Mouse (Mus musculus): ENCODE measurements at regions not wholly inside any gene's neighbourhood (a gene's known extent, or its start where the extent isn't known, plus 50 kb on each side); places are given as distances from the start of the nearest gene placed in this dataset.
"Not testable (repeated sequence)": the region's sequence is repeated elsewhere in the genome, so short reads cannot be mapped to it uniquely, and the experiment has no call there.

- peak; percentile 37 for DNase-seq (ENCODE audit: low read depth, low spot score)
Measured at GRCm38 (mm10) chr5:28775648-28776359, 308.7 kb upstream of the Shh start.

- peak; percentile 18 for DNase-seq (ENCODE audit: low read depth, low spot score)
Measured at GRCm38 (mm10) chr5:28771796-28772195, 304.7 kb upstream of the Shh start.

DNA sequence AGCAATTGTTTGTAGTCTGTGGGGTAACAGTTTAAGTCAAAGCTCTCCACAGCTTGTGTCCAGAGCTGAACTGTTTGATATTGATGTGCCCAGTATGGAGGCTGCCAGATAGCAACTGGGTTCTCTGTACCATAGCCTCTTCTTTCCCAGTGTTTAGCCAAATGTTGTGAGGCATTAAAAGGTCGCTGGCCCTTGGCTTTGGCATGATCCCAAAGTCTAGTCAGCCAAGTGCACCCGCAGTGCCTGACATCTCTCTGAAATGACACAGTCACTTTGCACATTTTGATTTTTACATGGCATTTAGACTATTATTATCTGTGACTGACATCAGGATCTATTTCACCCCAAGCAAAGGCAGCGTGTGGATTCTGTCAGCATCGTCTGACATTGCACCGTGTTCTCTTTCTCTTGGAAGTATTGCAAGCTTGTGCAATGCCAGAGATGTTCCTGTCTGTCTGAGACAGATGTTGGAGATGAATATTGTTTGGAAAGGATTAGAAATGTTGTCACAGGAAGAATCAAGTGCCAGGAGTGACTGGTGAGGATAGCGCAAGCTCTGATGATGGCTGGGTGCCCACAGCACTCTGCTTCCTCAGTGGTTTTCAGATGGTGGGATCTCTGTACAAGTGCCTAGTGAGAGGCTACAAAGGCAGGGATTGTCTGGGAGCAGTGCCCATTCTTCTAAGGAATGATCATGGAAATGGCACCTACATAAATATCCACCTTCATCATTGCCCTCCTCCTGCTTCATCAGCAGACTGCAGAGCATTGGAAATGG, 289.3 kb upstream of the Shh start:
- DNase-seq (ENCODE audit: low read depth, low spot score) = peak; percentile 38

GRCm38 (mm10) chr5:28751821-28752220, 284.8 kb upstream of the Shh start:
- DNase-seq (ENCODE audit: low read depth, low spot score) = not testable (repeated sequence)

DNA sequence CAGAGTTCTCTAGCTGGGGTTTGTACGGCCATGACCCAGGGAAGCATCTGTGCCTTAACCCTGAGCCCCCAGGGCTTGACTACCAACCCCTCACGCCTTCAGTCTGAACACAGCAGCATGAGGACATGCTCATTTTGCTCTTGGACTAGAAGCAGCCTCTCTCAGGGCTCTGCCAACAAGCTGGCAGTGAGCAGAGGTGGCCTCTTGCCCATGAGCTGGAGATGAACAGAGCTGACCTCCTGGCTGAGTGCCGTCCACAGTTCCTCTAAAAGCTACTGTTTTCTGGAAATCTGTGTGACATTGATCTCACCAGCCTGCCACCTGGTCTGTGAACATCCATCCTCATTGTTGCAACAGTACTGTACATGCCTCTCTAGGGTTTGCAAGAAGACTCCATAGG, 267.7 kb upstream of the Shh start:
- DNase-seq (ENCODE audit: low read depth, low spot score) = peak; percentile 93

- no peak for DNase-seq (ENCODE audit: low read depth, low spot score)
Measured at GRCm38 (mm10) chr5:28722067-28722466, 255.0 kb upstream of the Shh start.

DNA sequence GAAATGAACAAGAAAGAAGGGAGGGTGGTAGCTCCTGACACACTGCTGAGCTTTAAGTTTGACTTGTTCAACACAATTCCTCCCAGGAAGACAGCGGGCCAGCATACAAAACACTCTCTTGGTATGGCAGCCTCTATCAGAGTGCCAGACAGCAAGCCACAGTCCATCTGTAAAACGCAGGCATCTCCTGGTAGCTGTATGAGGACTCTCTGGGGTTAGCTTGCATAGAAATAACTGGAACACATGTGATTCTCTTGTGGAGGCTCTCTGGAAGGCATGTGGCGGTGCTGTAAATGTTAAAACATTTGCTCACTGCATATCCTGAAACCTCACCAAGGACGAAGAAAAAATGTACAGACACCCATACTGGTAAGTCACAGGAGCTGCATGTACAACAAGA, 247.9 kb upstream of the Shh start:
- DNase-seq (ENCODE audit: low read depth, low spot score) = no peak

DNA sequence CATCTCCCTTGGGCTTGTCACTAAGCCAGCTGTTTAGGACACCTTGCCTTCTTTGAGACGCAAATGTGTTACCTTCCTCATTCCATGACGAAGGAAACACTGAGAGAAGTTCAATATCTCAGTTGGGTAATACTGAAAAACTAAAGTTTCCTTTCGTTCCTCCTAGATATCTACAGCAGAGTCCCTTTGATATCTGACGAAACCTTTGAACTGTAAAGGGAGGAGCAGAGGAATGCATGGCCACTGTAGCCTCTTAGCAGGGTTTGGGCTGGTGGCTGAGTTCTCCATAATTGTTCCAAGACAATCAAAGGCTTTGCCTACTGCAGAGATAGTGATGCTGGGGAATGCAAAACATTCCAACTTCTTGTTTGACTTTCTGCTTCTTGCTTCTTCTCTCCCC, 243.5 kb upstream of the Shh start:
- DNase-seq (ENCODE audit: low read depth, low spot score) = no peak

- no peak for DNase-seq (ENCODE audit: low read depth, low spot score)
Measured at GRCm38 (mm10) chr5:28709626-28710025, 242.6 kb upstream of the Shh start.

- peak; percentile 71 for DNase-seq (ENCODE audit: low read depth, low spot score)
Measured at GRCm38 (mm10) chr5:28704359-28704758, 237.3 kb upstream of the Shh start.

DNA sequence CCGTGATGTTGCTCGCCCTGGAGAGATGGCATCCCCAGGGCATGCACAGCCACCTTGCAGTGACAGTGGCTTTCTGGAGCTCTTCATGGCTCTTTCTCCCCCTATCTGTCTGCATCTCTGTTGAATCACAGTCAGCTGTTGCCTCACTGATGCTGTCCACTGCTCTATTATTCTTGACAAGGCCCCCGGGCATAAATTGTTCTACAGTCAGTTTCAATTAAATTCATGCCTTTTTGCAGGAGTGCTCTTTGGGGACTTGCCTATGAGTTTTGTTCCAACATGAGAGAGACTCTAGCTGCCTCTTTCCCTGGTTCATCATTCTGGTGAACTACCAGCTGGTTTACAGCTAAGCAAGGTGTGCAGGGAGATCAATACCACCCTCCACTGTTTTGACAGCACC, 229.9 kb upstream of the Shh start:
- no peak for DNase-seq (ENCODE audit: low read depth, low spot score)

DNA sequence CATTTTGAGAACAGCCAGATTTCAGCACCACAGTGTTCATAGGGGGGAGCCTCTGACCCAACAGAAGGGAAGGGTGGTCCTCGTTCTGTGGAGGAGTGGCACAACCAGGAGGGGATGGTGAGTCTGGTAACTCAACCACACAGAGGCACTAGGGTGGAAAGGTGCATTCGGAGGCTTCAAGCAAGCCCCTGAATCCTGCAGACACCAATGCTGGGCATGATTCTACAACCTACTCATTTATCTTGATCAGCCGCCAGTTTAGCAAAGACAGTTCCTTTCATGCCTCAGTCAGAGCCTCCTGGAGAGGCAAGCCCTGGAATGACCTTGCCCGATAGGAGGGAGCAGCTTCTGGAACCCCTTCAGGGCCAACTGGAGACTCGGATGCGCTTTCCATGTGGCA, 223.1 kb upstream of the Shh start:
- no peak for DNase-seq (ENCODE audit: low read depth, low spot score)

DNA sequence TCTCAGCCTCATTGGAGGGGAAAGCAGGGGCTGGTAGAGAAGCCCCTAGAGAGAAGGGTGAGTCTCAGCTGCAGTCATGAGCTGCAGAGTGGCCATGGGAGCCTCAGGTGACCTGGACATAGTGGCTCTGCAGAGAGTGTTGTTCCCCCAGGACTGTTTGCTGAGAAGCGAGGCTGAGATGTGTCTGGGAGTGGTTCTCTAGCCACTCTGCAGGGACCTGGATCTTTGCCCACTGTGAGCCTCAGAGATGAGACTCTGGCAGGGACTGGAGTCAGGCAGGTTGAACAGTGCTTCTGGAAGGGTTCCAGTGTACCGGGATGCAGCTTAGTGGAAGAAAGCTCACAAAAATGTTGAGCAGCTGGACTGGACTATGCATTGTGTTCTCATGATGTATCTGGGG, 222.6 kb upstream of the Shh start:
- peak; percentile 53 for DNase-seq (ENCODE audit: low read depth, low spot score)

DNA sequence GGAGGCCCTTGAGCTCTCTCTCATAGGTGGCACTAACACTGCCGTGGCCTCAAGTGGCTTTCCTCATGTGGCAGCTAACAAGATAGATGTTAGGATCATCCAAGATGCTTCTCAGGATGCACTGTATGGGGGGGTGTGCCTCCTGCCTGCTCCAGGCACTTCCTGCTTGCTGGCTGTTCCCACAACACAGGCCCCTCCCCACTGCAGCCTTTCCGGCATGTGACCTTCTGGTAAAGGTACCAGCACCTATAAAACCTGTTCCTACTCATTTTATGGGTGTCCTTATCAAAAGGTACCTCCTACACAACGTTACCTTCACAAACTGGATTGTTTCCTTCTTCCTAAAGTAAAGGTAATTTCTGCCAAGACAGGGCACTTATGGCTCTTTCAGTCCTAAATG, 222.1 kb upstream of the Shh start:
- no peak for DNase-seq (ENCODE audit: low read depth, low spot score)

- no peak for DNase-seq (ENCODE audit: low read depth, low spot score)
Measured at GRCm38 (mm10) chr5:28682821-28683220, 215.8 kb upstream of the Shh start.

- no peak for DNase-seq (ENCODE audit: low read depth, low spot score)
Measured at GRCm38 (mm10) chr5:28680311-28680710, 213.3 kb upstream of the Shh start.

DNA sequence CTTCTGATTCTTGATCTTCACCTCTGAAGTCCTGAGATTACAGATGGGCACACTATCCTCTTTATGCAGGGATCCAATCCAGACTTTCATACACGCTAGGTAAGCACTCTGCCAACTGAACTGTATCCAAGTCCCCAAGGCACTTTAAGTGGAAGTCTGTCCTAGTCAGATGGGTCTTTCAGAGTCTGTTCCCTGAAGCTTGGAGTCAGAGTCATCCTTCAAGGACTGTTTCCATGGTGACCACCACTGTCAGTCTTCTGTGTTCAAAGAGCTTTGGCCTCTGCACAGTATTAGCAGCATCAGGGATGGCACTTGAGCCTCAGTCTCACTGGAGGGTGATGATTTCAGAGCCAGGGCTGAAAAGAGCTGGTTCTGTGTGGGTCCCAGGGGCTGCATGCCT, 212.7 kb upstream of the Shh start:
- peak; percentile 58 for DNase-seq (ENCODE audit: low read depth, low spot score)

DNA sequence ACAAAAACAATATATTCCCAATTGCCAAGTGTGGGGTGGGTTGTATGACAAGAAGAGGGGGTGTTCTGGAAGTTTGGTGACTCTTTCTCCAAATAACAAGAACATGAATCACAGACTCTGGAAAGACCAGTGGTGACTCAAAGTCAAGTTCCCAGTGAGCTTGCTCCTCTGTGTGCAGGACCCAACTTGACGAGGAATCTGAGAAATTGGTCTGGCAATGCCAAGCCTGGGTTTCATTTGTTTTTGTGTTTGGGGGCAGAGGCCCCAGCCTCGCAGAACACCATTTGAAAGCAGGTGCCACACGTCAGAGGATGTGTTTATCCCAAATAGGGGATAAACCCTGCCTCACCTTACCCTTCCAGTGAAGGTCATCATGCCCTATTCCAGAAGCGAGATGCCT, 163.1 kb upstream of the Shh start:
- no peak for DNase-seq (ENCODE audit: low read depth, low spot score)

- DNase-seq (ENCODE audit: low read depth, low spot score) = peak; percentile 83
Measured at GRCm38 (mm10) chr5:28611885-28612284, 144.8 kb upstream of the Shh start.

- DNase-seq (ENCODE audit: low read depth, low spot score) = no peak
Measured at GRCm38 (mm10) chr5:28596537-28597314, 129.7 kb upstream of the Shh start.

DNA sequence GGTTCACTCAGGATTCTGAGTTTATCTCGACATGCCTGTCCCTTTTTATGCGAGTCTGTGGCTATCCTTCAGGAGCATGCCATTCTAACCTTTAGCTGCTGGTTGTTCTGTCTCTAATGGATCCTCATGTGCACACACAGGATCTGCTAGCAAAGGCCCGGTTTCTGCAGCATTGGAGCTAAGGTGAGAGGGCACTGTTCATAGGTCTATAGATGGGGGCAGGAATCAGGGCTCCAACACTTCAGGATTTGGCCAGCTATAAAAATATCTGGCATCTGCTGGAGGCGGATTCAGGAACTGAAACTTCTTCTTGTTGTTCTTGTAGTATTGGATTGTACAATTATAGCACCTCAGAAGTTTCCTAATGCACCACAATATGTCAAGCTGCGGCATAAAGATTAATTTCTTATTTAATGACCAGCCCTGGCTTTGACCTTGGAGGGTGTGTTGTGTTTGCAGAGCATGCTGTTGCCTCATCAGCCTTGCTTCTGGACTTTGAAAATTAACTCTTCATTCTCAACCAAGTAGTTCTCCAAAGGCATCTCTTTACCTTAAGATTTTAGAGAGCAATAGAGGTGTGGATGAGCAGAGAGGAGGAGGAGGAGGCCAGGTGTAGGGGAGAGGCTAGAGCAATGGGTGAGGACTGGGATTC, 104.4 kb upstream of the Shh start:
- no peak for DNase-seq (ENCODE audit: low read depth, low spot score)

DNA sequence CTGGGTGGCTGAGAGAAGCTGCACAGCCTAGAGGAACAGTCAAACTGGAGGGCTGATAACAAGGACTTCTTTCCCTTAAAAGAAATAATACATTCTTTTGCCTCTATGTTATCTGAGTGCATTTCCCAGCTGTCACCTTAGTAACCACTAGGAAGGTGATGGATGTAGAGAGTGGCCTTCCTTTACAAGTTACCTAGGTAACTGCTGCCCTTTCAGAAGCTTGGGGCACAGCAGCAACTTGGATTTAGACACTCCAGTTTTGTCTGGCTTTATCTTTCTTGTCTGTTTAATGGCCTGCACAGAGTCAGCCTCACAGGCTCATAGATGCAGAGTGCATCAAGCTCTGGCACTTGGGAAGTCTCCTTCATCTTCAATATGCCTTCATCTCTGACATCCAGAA, 101.4 kb upstream of the Shh start:
- no peak for DNase-seq (ENCODE audit: low read depth, low spot score)

Data from brain, adult 2 months (tissue).